Mouse (Mus musculus) fibroblast of lung, adult 2 months (primary cell): ENCODE results near the gene Cacng1.

ENCODE experiments used
- DNase-seq: peaks from one replicate; pipeline ENCODE4 v3.0.0-alpha.2; 2011; ENCODE audit warnings: low read depth

The Cacng1 gene

DNA sequence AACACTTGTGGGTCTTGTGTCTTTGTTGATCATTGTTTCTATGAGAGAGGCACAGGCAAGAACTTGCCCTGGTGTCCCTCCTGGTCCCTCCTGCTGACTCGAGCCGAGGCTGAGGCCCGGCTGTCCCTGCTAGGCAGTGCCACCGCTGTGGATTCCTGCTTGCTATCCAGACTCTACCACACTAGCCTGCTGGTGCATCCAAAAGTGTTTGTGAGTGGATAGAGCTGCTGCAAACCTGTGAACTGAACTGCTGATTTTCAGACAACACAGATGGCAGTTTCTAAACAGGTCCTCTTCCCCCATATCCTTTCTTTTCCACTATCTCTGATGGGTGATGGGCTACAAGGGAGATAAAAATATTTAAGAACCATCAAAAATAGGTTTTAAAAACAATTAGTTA, 60.8 kb downstream of the Cacng1 start:
- DNase-seq = no peak
